Mouse (Mus musculus) effector memory CD4-positive, alpha-beta T cell, adult 5 months (primary cell): ENCODE measurements around the gene Cdsn. TPM values are rescaled to one million over a fixed set of nuclear protein-coding genes. Genes with fewer than 3 reads are reported as not detected.

ENCODE experiments used
- polyA plus RNA-seq: library from polyadenylated mRNA; unstranded; fragments of 100-300 nt; shearing (Covaris generic); gene quantifications from one replicate; pipeline ENCODE4 v1.2.1, GENCODE M21; 2017

Gene Cdsn
- not detected for polyA plus RNA-seq

GRCm38 (mm10) chr17:35551881-35552414 lies at the start of gene Cdsn:
Gene Cdsn, plus strand, starts transcription at chr17:35552128.

GRCm38 (mm10) chr17:35505776-35506175 lies 46.2 kb upstream of the Cdsn start, which contains the start of gene Pou5f1:
Gene Pou5f1, plus strand, starts transcription at chr17:35506018.

GRCm38 (mm10) chr17:35516652-35517500 lies 35.1 kb upstream of the Cdsn start, which contains the start of the genes Tcf19 and Cchcr1:
Gene Tcf19, minus strand, starts transcription at chr17:35516824.
Gene Cchcr1, plus strand, starts transcription at chr17:35517100.

GRCm38 (mm10) chr17:35532901-35533300 lies 19.0 kb upstream of the Cdsn start, which contains the start of gene Psors1c2:
Gene Psors1c2, plus strand, starts transcription at chr17:35533201.

GRCm38 (mm10) chr17:35567150-35567549 lies 15.2 kb downstream of the Cdsn start, which contains the start of gene 2300002M23Rik:
Gene 2300002M23Rik, plus strand, starts transcription at chr17:35567450.

GRCm38 (mm10) chr17:35601249-35601648 lies 49.3 kb downstream of the Cdsn start, which contains the start of gene Sfta2:
Gene Sfta2, plus strand, starts transcription at chr17:35601549.

Other genes with a start within 250 kb of the Cdsn start
- gene H2-Q1, start 231.7 kb upstream of the Cdsn start, polyA plus RNA-seq, result 0.26 TPM
- gene H2-Q2, start 209.9 kb upstream of the Cdsn start, polyA plus RNA-seq, result 47.9 TPM
- 69.3 TPM for gene H2-Q4, start 172.5 kb upstream of the Cdsn start, polyA plus RNA-seq
- gene H2-Q6, start 127.3 kb upstream of the Cdsn start, polyA plus RNA-seq, result 1,046 TPM
- gene H2-Q7, start 113.0 kb upstream of the Cdsn start, polyA plus RNA-seq, result 2,635 TPM
- 121 TPM for gene H2-Q10, start 82.0 kb upstream of the Cdsn start, polyA plus RNA-seq
- not detected for gene Pou5f1, start 46.1 kb upstream of the Cdsn start, polyA plus RNA-seq
- gene Tcf19, start 35.3 kb upstream of the Cdsn start, polyA plus RNA-seq, result 12.1 TPM
- gene Cchcr1, start 35.0 kb upstream of the Cdsn start, polyA plus RNA-seq, result 15.1 TPM
- gene Psors1c2, start 18.9 kb upstream of the Cdsn start, polyA plus RNA-seq, result not detected
- gene 2300002M23Rik, start 15.3 kb downstream of the Cdsn start, polyA plus RNA-seq, result not detected
- gene Sfta2, start 49.4 kb downstream of the Cdsn start, polyA plus RNA-seq, result not detected
- gene Gm9573, start 74.5 kb downstream of the Cdsn start, polyA plus RNA-seq, result not detected
- not detected for gene Mucl3, start 91.6 kb downstream of the Cdsn start, polyA plus RNA-seq
- gene Vars2, start 115.5 kb downstream of the Cdsn start, polyA plus RNA-seq, result 17.0 TPM
- gene Gtf2h4, start 121.6 kb downstream of the Cdsn start, polyA plus RNA-seq, result 14.7 TPM
- gene Ddr1, start 152.5 kb downstream of the Cdsn start, polyA plus RNA-seq, result 11.5 TPM